Mouse (Mus musculus) embryonic facial prominence, embryonic 14.5 days (tissue): ENCODE measurements around the gene Stt3a. TPM values are rescaled to one million over a fixed set of nuclear protein-coding genes. Genes with fewer than 3 reads are reported as not detected.
A peak's percentile ranks its signal among the peaks of the same experiment; 100 is the strongest.

Source experiments
- ATAC-seq: fragments of 200-750 bp; cut with Nextera tagmentation; 2 replicates; pipeline ENCODE4 v1.8.0; 2017; ENCODE audit warnings: low read depth, moderate number of reproducible peaks, moderate TSS enrichment
- DNase-seq: peaks from one replicate; pipeline ENCODE4 v3.0.0-alpha.2; 2015; ENCODE audit warnings: low spot score
- H3K27ac ChIP-seq: fragments of 300-500 bp; sonication (generic); replicated peaks from 2 replicates; pipeline ENCODE4 v1.5.1; 2014; ENCODE audit warnings: low read depth, mild to moderate bottlenecking, low read length, moderate library complexity
- H3K27me3 ChIP-seq: fragments of 300-500 bp; sonication (generic); replicated peaks from 2 replicates; pipeline ENCODE4 v1.6.1; 2014; ENCODE audit warnings: low read length; ENCODE audit not compliant: control insufficient read depth, insufficient read depth
- H3K36me3 ChIP-seq: fragments of 300-500 bp; sonication (generic); 2 replicates; pipeline ENCODE4 v1.6.1; 2014; ENCODE audit warnings: low read length, mixed read lengths; ENCODE audit not compliant: control insufficient read depth, insufficient read depth
- H3K4me1 ChIP-seq: fragments of 300-500 bp; sonication (generic); 2 replicates; pipeline ENCODE4 v1.6.1; 2014; ENCODE audit warnings: antibody characterized with exemption, low read length; ENCODE audit not compliant: control insufficient read depth, insufficient read depth
- H3K4me2 ChIP-seq: fragments of 300-500 bp; sonication (generic); 2 replicates; pipeline ENCODE4 v1.6.1; 2014; ENCODE audit warnings: low read depth, mild to moderate bottlenecking, low read length, moderate library complexity, mixed read lengths
- H3K4me3 ChIP-seq: fragments of 300-500 bp; sonication (generic); 2 replicates; pipeline ENCODE4 v1.5.1; 2014; ENCODE audit warnings: low read depth, mild to moderate bottlenecking, low read length
- H3K9ac ChIP-seq: fragments of 300-500 bp; sonication (generic); 2 replicates; pipeline ENCODE4 v1.6.1; 2014; ENCODE audit warnings: low read depth, mild to moderate bottlenecking, low read length, moderate library complexity, mixed read lengths
- H3K9me3 ChIP-seq: fragments of 300-500 bp; sonication (generic); 2 replicates; pipeline ENCODE4 v1.6.1; 2016; ENCODE audit warnings: low read length; ENCODE audit not compliant: control insufficient read depth
- WGBS: fragments of 180-500 bp; shearing (Covaris S2); extraction: QIAGEN DNeasy Blood & Tissue Kit; methylation state at CpG from one replicate; pipeline ENCODE4 v1.1.7; 2014; 5-methylcytosine and 5-hydroxymethylcytosine counted together
- polyA plus RNA-seq: library from polyadenylated mRNA; unstranded; fragments of >200 nt; fragmentation: Nextera tagmentation; extraction: Ambion mirVana; gene quantifications from 2 replicates; pipeline ENCODE4 v1.2.1, GENCODE M21; 2014

The Stt3a gene
- polyA plus RNA-seq, 1 experiment from 2014 or later: 249 TPM

GRCm38 (mm10) chr9:36796781-36797555, 29.5 kb upstream of the Stt3a start, which contains the start of gene Ei24:
Gene Ei24 (minus strand): TSS chr9:36797393.
- H3K9me3 ChIP-seq: no peaks in the 10 kb centered on the region
- H3K27me3 ChIP-seq: no peaks in the 10 kb centered on the region
- H3K4me3 ChIP-seq: peak within 1 kb of the TSS; percentile 85
- under 1% methylated on average over 35 of the region's 66 CpGs for WGBS
- H3K27ac ChIP-seq: peak within 1 kb of the TSS; percentile 77
- peaks cover 7% of the 10 kb centered on the region; the same call in 1 of the 2 replicates for H3K36me3 ChIP-seq
- peaks cover 3% of the 10 kb centered on the region; the same call in 1 of the 2 replicates for H3K4me1 ChIP-seq
- H3K9ac ChIP-seq: peak within 1 kb of the TSS; percentile 98
- peak within 1 kb of the TSS; percentile 84 for H3K4me2 ChIP-seq
- DNase-seq: peak; percentile 88
- peak; percentile 98 for ATAC-seq

GRCm38 (mm10) chr9:36796224-36796623, 28.7 kb upstream of the Stt3a start:
- peak overlapping the region; percentile 77 for H3K27ac ChIP-seq

GRCm38 (mm10) chr9:36795556-36795955, 28.1 kb upstream of the Stt3a start:
- Histone ChIP-seq H3K4me1 (peaks cover 3% of the 10 kb centered on the region; the same call in 1 of the 2 replicates), H3K4me2 (peak overlapping the region; percentile 84), H3K27ac (no peak overlapping the region), H3K9me3 (no peaks in the 10 kb centered on the region), H3K4me3 (no peak overlapping the region), H3K9ac (no peak overlapping the region), H3K27me3 (no peaks in the 10 kb centered on the region), H3K36me3 (peaks cover 20% of the 10 kb centered on the region)
- WGBS: 44% methylated on average over 1 of the region's 1 CpGs
- no peak for ATAC-seq
- no peak for DNase-seq

More at GRCm38 (mm10) chr9:36796224-36796623, 28.7 kb upstream of the Stt3a start:
- 13% methylated on average over 5 of the region's 5 CpGs for WGBS
- Histone ChIP-seq H3K4me3 (peak overlapping the region; percentile 85), H3K4me1 (peaks cover 3% of the 10 kb centered on the region; the same call in 1 of the 2 replicates), H3K9ac (peak overlapping the region; percentile 98), H3K4me2 (peak overlapping the region; percentile 84), H3K9me3 (no peaks in the 10 kb centered on the region), H3K27me3 (no peaks in the 10 kb centered on the region), H3K36me3 (peaks cover 13% of the 10 kb centered on the region)
- DNase-seq: peak; percentile 5
- no peak for ATAC-seq

- Histone ChIP-seq H3K36me3 (peaks cover 31% of the 10 kb centered on the region), H3K9me3 (no peaks in the 10 kb centered on the region), H3K27ac (no peak overlapping the region), H3K4me2 (no peak overlapping the region), H3K4me3 (no peak overlapping the region), H3K9ac (no peak overlapping the region), H3K4me1 (peaks cover 3% of the 10 kb centered on the region; the same call in 1 of the 2 replicates), H3K27me3 (no peaks in the 10 kb centered on the region)
- DNase-seq (no peak), ATAC-seq (no peak)
- WGBS: 88% methylated on average over 2 of the region's 2 CpGs
Observed at GRCm38 (mm10) chr9:36794487-36794886, 27.0 kb upstream of the Stt3a start.

- Histone ChIP-seq H3K9ac (no peak overlapping the region), H3K4me1 (peaks cover 3% of the 10 kb centered on the region; the same call in 1 of the 2 replicates), H3K4me2 (no peak overlapping the region), H3K36me3 (peaks cover 52% of the 10 kb centered on the region), H3K27ac (no peak overlapping the region), H3K9me3 (no peaks in the 10 kb centered on the region), H3K27me3 (no peaks in the 10 kb centered on the region), H3K4me3 (no peak overlapping the region)
- no peak for DNase-seq
- no peak for ATAC-seq
- WGBS: 87% methylated on average over 3 of the region's 3 CpGs
Observed at GRCm38 (mm10) chr9:36792191-36792590, 24.7 kb upstream of the Stt3a start.

GRCm38 (mm10) chr9:36783921-36784320, 16.4 kb upstream of the Stt3a start:
- no peak overlapping the region for H3K27ac ChIP-seq
- no peak overlapping the region for H3K9ac ChIP-seq
- H3K36me3 ChIP-seq: peaks cover 92% of the 10 kb centered on the region
- H3K27me3 ChIP-seq: no peaks in the 10 kb centered on the region
- DNase-seq (no peak), ATAC-seq (no peak)
- H3K4me3 ChIP-seq: no peak overlapping the region
- no peaks in the 10 kb centered on the region for H3K9me3 ChIP-seq
- H3K4me1 ChIP-seq: no peaks in the 10 kb centered on the region
- H3K4me2 ChIP-seq: no peak overlapping the region
- WGBS: 93% methylated on average over 2 of the region's 2 CpGs

- Histone ChIP-seq H3K27me3 (no peaks in the 10 kb centered on the region), H3K9me3 (no peaks in the 10 kb centered on the region), H3K4me2 (peak overlapping the region; percentile 83), H3K4me3 (peak overlapping the region; percentile 82; the same call in 1 of the 2 replicates), H3K9ac (no peak overlapping the region), H3K27ac (no peak overlapping the region), H3K4me1 (peaks cover 11% of the 10 kb centered on the region; the same call in 1 of the 2 replicates), H3K36me3 (peaks cover 12% of the 10 kb centered on the region)
- ATAC-seq (no peak), DNase-seq (no peak)
- WGBS: 97% methylated on average over 1 of the region's 1 CpGs
Observed at GRCm38 (mm10) chr9:36769048-36769413, 1.6 kb upstream of the Stt3a start.

- H3K27me3 ChIP-seq: no peaks in the 10 kb centered on the region
- no peak for ATAC-seq
- 15% methylated on average over 25 of the region's 25 CpGs for WGBS
Observed at GRCm38 (mm10) chr9:36768156-36769047, 923 bp upstream of the Stt3a start.

More at GRCm38 (mm10) chr9:36768156-36769047, 923 bp upstream of the Stt3a start:
- H3K9ac ChIP-seq: peak overlapping the region; percentile 91
- DNase-seq: no peak
- H3K4me3 ChIP-seq: peak overlapping the region; percentile 82
- no peaks in the 10 kb centered on the region for H3K9me3 ChIP-seq
- H3K4me1 ChIP-seq: peaks cover 11% of the 10 kb centered on the region; the same call in 1 of the 2 replicates
- peak overlapping the region; percentile 97 for H3K27ac ChIP-seq
- H3K36me3 ChIP-seq: peaks cover 17% of the 10 kb centered on the region
- H3K4me2 ChIP-seq: peak overlapping the region; percentile 83
